Mouse (Mus musculus) regulatory T cell (primary cell): ENCODE measurements at regions not wholly inside any gene's neighbourhood (a gene's known extent, or its start where the extent isn't known, plus 50 kb on each side); places are given as distances from the start of the nearest gene placed in this dataset.

Experiments used
- in situ Hi-C: fragments of 300-600 bp; cut with MboI, MseI; formaldehyde crosslinking; loops from one replicate; pipeline ENCODE4 v1.15.1; 2025; ENCODE audit warnings: high pct_unique_total_duplicates

- in situ Hi-C loops: loop anchor here (25.0 kb wide), 1 partner anchor 405 kb away; no protein-coding TSS in a partner anchor
These were observed 60.0 kb upstream of the Myom1 start for GRCm38 (mm10) chr17:70942478-70942877.

DNA sequence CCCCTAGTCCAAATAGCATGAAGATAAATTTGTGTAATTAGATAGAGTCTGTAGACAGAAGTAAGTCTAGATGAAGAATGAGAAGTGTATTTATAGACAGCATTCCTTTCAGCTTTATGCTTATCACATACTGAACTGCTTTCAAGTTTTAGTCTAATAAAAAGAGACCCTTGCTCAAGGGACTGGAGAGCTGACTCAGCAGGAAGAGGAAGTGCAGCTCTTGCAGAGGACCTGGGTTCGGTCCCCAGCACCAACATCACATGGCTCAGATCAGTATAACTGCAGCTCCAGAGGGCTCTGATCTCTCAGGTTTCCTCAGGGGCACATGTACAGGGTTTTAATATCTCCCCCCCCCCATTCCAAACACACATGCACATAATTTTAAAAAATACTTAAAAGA is 68.2 kb upstream of the Myom1 start:
- in situ Hi-C loops: loop anchor here (25.0 kb wide), 1 partner anchor 397 kb away; no protein-coding TSS in a partner anchor

DNA sequence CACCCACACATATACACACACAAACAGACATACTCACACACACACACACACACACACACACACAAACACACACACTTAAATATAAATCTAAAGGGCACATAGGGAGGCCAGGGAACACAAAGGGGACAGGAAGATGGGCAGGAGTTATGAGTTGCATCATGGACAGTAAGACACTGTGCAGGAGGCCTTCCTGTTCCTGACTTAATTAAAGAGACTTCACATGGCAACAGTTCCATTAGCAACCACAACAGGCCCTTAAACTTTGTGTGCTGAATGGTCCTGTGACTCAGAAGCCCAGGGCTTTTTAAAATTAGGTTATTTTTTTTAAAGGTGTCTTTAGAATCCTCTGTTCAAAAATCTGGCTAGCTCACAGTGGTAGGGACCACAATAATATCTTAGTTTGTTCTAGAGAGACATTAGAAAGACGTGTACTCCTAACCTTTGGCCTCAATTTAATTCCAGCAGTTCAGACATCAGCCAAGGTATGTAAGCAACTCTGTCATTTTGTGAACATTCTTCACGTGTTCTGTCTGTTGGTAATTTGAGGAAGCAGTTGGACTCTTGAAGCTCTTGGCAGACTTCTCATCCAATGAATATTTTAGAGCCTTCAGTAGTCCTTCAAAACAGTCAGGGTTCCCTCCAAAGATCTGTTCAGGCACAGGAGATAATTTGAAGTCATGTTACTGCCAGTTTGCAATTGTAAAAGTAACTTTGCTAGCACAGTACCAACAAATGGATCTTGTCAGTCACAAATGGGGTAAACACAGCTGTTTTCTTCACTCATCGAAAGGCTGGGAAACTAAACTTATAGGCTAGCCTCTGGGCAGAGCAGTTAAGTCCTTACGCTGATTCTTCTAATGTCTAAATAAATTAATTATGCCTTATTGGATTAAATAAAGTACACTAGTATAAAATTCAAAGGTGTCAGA is 69.0 kb upstream of the Myom1 start:
- in situ Hi-C loops: loop anchor here (25.0 kb wide), 1 partner anchor 396 kb away; no protein-coding TSS in a partner anchor

DNA sequence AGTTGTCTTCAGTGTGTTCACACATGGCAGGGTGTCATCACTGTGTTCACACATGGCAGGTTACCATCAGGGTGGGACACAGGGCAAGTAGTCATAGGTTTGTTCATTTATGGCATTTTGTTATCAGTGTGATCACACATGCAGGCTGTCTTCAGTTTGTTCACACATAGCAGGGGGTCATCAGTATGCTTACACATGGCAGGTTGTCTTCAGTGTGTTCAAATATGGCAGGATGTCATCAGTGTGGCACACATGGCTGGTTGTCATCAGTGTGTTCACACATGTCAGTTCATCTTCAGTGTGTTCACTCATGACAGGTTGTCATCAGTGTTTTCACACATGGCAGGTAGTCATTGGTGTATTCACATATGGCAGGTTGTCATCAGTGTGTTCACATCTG is 69.9 kb upstream of the Myom1 start:
- in situ Hi-C loops: loop anchor here (25.0 kb wide), 1 partner anchor 395 kb away; no protein-coding TSS in a partner anchor

- in situ Hi-C loops: loop anchor here (25.0 kb wide), 1 partner anchor 393 kb away; no protein-coding TSS in a partner anchor
These were observed 71.8 kb upstream of the Myom1 start for GRCm38 (mm10) chr17:70930600-70930999.

- in situ Hi-C loops: loop anchor here (25.0 kb wide), 1 partner anchor 392 kb away; no protein-coding TSS in a partner anchor
These were observed 72.9 kb upstream of the Myom1 start for GRCm38 (mm10) chr17:70929582-70929981.

DNA sequence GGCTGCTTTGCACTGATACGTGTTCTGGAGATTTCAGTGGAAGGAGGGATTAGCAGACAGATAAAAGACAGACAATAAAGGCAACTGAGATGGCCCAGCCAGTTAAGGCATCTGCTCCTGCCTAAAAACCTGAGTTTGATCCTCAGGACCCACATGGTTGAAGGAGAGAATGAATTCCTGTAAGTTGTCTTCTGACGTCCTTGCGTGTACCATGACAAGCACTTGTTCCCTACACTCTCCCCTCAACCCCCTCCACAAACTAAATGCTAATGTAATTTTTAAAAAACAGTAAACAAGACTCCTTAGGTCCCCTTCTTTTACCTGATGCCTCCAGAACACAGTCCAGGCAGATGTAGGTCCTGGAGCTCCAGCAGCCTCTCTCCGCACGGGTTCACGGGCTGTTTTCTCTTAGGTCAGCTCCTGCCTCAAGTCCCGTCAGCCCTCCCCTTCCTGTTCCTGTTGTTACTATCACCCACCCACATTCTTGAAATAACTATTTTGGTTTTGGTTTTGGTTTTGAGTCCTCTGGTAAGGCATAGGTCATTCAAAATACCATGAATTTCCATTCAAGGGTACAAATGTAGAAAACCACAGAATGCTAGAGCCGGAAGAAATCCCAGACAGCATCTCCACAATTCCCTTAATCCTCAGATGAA is 71.3 kb upstream of the Tgif1 start:
- in situ Hi-C loops: loop anchor here (5.0 to 25.0 kb wide), 2 partner anchors 48 to 387 kb away; no protein-coding TSS in a partner anchor

GRCm38 (mm10) chr17:70921681-70922080 is 68.3 kb upstream of the Tgif1 start:
- in situ Hi-C loops: loop anchor here (5.0 kb wide), 1 partner anchor 51 kb away; no protein-coding TSS in a partner anchor

- in situ Hi-C loops: loop anchor here (5.0 kb wide), 1 partner anchor 52 kb away; no protein-coding TSS in a partner anchor
These were observed 66.8 kb upstream of the Tgif1 start for GRCm38 (mm10) chr17:70920181-70920580.

DNA sequence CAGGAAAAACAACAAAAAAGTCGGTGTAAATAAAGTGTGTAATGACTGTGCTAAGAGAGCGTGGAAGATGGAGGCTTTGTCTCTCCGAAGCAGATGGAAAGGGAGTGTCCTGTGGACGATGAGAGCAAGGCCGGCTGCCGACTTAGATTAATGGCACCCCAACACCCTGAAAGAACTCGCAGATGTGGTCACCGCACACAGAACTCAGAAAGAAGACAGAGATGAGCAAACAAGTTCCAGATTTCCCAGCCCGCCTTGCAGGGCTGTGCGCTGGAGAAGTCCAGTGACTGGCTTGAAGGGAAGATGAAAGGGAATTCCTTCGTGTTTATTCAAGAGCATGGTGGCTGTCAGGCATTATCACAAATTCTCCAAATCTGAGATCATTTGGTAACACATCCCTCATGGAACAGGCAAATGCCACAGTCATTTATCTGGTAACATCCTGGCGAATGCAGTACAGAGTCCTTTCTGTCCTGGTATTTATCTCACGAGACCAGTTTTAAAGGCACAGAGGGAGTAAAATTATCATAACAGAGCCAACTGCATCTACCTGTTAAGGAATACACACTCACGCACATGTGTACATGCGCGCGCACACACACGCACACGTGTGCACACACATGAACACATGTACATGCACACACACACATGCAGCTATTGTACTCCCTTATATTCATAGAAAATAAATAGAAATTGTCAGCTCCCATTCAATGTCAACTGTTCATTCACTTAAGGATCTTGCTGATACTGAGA is 64.0 kb upstream of the Tgif1 start:
- in situ Hi-C loops: no loop called here

DNA sequence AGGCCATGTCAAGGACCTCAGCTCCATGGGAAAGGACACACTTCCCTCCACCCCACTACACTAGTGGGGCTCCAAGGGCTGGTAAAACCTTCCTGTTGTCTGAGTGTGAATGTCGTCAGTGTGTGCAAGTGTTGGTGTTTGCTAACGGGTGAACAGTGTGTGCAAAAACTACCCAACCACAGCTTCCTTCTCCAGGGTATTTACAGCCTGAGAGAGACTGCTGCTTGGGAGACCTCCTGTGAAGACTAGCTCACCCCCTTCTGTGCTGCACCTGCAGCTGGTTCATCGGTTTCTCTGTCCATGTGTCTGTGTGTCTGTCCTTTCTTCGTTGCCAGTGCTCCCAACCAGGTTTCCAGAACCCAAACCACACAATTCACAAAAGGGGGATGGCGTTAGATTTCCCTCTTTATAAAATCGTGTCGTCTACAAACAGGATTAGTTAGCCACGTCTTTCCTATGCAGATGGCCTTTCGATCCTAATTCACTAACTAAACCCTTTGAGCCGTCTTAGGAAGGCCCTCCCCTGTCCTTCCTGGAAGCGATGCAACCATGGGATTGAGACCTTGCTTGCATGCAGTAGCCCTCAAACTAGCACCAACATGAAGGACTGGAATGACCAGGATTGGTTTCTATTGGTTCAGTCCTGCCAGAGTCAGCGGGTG is 62.9 kb upstream of the Tgif1 start:
- in situ Hi-C loops: no loop called here

DNA sequence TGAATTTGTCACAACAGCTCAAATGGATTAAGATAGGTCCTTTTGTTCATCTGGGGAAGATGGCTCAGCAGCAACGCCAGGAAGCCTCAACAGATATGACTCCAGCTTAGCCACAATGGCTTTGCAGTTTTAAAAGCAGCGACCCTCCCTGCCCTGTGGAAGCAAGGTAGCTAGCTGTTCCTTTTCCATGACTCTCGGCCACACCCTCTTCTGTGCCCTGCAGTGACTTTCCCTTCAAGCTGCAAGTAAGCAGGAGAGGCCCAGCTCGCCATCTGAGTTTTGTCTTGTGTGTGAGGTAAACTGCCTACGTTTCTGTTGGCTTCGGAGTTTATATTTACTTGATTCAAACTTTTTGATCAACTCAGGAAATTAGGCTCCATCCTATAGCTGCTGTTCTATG is 62.1 kb upstream of the Tgif1 start:
- in situ Hi-C loops: no loop called here

DNA sequence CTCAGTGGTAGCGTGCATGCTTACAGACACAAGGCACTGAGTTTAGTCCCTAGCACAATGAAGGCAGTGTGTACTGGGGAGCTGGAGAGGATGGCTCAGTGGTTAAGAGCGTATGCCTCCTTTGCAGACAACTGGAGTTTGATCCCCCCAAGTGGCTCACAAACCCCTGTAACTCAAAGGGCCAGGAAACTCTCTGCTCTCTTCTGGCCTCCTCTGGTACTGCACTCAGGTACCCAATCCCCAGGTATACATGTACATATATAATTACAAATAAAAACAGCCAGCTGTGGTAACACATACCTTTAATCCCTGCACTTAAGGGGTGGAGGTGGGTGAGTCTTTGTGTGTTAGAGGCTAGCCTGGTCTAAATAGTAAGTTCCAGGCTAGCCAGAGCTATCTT is 56.9 kb upstream of the Tgif1 start:
- in situ Hi-C loops: no loop called here

- in situ Hi-C loops: no loop called here
These were observed 56.2 kb upstream of the Tgif1 start for GRCm38 (mm10) chr17:70909573-70909972.

GRCm38 (mm10) chr17:70908328-70908727 is 55.0 kb upstream of the Tgif1 start:
- in situ Hi-C loops: no loop called here
